Mouse (Mus musculus): ENCODE measurements around the gene Brd3. TPM values are rescaled to one million over a fixed set of nuclear protein-coding genes. Genes with fewer than 3 reads are reported as not detected.

Gene Brd3
- polyA plus RNA-seq, 1 experiment from 2014 or later: 89.1 TPM

DNA sequence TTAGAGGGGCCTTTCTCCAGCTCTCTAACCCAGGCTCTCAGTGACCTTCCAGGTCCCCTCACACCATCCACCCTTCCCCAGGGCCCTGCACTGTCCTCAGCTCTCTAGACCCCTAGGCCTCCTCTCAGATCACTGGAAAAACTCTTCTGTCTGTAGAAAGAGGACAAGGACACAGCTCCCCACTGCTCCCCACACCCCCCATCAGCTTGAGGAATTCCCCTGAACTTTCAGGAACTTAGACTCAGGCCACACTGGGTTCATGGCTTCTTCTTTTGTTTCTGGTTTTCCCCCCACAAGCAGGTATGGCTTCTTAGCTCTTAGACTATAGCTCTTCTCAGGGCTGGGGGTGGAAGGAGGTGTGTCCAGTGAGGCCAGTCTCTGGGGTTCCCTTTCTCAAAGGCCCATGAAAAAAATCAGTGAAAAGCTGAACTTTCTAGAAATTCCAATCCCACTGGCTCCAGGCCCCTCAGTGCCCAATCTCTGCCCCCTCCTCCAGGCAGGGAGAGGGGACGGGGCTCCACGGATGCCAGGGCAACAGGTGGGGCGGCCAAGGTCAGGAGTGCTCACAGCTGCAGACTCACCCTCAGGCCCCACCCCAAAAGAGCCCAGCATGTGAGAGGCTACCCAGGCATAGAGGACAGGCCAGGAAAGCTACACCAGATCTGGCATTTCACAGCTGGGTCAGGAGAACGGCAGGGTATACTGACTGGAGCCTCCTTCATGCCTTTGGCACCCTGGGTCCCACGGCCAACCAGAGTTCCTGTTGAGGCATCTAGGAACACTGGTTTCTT lies 102.2 kb downstream of the Brd3 start:
- peak overlapping the region; percentile 30; the same call in 1 of the 2 replicates for H3K27ac ChIP-seq
- no peak overlapping the region for H3K4me3 ChIP-seq
- H3K4me1 ChIP-seq: peaks cover 40% of the 10 kb centered on the region
- no peaks in the 10 kb centered on the region for H3K36me3 ChIP-seq
- ATAC-seq (ENCODE audit: borderline replicate concordance, extremely low read depth, low FRiP score, low TSS enrichment): no peak
- 52% methylated on average over 5 of the region's 5 CpGs for WGBS
- no peak overlapping the region for H3K4me2 ChIP-seq
- H3K9ac ChIP-seq: no peak overlapping the region
- no peaks in the 10 kb centered on the region for H3K27me3 ChIP-seq
- no peaks in the 10 kb centered on the region for H3K9me3 ChIP-seq

DNA sequence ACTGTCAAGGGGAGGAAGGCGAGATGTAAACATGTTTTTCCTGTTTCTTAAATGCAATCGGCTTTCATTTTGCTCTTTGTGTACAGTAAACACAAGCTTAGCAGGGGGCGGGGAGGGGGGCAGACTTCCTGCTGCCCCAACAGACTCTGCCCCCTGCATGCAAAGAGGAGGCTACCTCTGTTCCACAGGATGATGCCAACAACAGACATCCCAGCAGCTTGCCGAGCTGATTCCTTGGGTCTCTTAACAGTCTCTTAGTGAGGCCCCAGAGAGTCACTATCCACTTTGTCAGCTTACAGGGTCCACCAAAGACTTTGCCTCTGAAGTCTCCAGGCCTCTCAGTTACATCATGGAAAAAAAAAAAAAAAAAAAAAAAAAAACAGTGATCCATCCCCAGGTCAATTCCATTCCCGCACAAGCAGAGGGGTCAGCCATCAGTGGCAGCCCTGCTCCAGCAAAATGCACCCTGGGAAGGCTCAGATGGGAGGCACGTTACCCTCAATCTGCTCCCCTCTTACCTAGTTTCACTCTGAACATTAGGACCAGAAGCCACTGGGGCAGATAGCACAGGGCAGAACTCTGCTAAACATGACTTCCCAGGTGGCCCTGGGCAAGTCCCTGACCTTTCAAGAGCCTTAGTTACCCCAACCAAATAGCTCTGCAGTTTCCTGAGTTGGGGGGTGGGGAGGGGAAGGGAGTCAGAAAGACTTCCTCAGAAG lies 102.9 kb downstream of the Brd3 start:
- Histone ChIP-seq H3K4me2 (no peak overlapping the region), H3K4me3 (no peak overlapping the region), H3K9ac (no peak overlapping the region), H3K27ac (0 out of 2 replicates have a peak overlapping the region, but pooled peaks have one; percentile 30), H3K36me3 (no peaks in the 10 kb centered on the region), H3K4me1 (peaks cover 36% of the 10 kb centered on the region), H3K9me3 (no peaks in the 10 kb centered on the region), H3K27me3 (no peaks in the 10 kb centered on the region)
- WGBS: 36% methylated on average over 6 of the region's 6 CpGs
- no peak for ATAC-seq (ENCODE audit: borderline replicate concordance, extremely low read depth, low FRiP score, low TSS enrichment)

DNA sequence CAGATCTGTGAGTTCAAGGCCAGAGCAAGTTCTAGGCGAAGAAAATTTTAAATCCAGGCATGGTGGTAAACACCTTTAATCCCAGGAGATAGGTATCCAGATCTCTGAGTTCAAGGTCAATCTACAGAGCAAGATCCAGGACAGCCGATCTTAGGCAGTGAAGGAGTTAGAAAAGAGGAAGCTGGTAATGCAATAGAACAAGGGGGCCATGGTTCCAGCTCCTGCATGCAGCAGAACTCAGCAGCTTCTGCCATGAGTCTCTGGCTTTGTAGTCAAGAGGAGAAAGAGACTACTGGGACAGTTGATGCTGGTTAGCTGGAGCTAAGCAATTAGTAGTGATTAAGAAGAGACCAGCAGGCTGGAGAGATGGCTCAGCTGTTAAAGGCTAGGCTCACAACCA lies 105.9 kb downstream of the Brd3 start:
- 79% methylated on average over 2 of the region's 2 CpGs for WGBS
- H3K9me3 ChIP-seq: no peaks in the 10 kb centered on the region

DNA sequence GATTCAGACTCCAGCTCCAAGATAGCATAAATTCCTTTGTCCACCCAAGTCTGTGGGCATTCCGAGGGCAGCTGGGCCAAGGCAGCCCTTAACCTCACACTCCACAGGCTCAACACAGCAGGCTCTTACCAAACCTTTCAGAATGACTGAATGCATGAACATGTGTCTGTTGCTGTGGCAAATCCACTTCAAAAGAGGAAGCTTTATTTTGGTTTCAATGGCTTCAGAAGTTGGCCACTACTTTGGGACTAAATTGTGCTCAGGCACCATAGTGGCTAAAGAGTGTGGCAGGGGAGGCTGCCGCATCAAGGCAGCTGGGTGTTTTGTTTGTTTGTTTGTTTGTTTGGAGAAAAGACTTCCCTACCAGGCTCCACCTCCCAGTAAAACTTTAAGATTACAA lies 107.4 kb downstream of the Brd3 start:
- Histone ChIP-seq H3K9me3 (no peaks in the 10 kb centered on the region), H3K4me3 (no peak overlapping the region), H3K27me3 (no peaks in the 10 kb centered on the region), H3K27ac (no peak overlapping the region), H3K36me3 (no peaks in the 10 kb centered on the region), H3K9ac (no peak overlapping the region), H3K4me2 (no peak overlapping the region), H3K4me1 (peaks cover 20% of the 10 kb centered on the region)
- 98% methylated on average over 2 of the region's 2 CpGs for WGBS
- no peak for ATAC-seq (ENCODE audit: borderline replicate concordance, extremely low read depth, low FRiP score, low TSS enrichment)

More for the DNA sequence above, 105.9 kb downstream of the Brd3 start:
- H3K4me3 ChIP-seq: no peak overlapping the region
- H3K27me3 ChIP-seq: no peaks in the 10 kb centered on the region
- no peak overlapping the region for H3K9ac ChIP-seq
- H3K36me3 ChIP-seq: no peaks in the 10 kb centered on the region
- H3K4me1 ChIP-seq: peaks cover 26% of the 10 kb centered on the region
- H3K4me2 ChIP-seq: no peak overlapping the region
- ATAC-seq (ENCODE audit: borderline replicate concordance, extremely low read depth, low FRiP score, low TSS enrichment): no peak
- H3K27ac ChIP-seq: no peak overlapping the region

DNA sequence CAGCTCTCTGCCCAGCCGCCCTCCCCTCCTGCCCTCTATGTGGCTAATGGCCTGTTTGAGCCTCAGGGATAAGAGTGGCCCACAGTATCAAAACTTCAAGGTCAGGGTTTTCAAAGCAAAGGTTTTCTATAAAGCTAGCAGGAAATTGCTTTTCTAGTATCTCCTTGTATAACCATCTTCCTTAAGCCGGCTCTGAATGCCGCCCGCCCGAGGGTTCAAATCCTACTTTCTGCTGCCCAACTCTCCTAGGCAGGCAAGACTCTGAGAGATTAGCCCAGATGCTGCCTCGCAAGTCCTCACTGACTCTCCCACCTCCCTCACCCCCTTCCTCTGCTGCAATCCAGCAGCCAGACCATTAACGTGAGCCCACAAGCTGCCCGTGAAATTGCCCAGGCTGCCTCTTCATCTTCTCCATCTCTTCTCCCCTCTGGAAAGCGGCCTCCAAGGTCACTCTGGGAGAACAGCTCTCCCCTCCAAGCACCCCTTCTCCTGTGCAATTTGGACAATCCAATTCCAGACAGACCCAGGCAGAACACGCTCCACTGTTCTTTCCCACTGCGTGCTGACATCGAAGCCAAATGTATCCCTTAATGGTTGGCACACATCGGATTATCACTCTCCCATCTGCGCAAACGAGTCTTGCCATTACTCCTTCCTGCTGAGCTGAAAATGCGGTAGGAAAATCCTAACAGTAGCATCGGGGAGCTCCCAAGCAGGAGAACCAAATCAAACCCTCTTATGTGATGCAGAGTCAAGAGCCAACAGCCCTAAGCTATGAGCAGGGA lies 110.6 kb downstream of the Brd3 start:
- Histone ChIP-seq H3K4me3 (no peak overlapping the region), H3K4me1 (peaks cover 14% of the 10 kb centered on the region), H3K36me3 (no peaks in the 10 kb centered on the region), H3K27me3 (no peaks in the 10 kb centered on the region), H3K4me2 (no peak overlapping the region), H3K9me3 (no peaks in the 10 kb centered on the region), H3K9ac (no peak overlapping the region), H3K27ac (no peak overlapping the region)
- WGBS: 64% methylated on average over 17 of the region's 17 CpGs
- no peak for ATAC-seq (ENCODE audit: borderline replicate concordance, extremely low read depth, low FRiP score, low TSS enrichment)

Small RNA genes within 50 kb of the gene (microRNA-seq; reads per million reads assigned to microRNA genes)
- gene Gm24049 (not detected), gene Mir7578 (not detected)

Other genes starting within 250 kb of the Brd3 start
- gene Vav2, start 80.6 kb downstream of the Brd3 start, polyA plus RNA-seq (2015; fragmentation: Nextera tagmentation; extraction: Ambion mirVana): 9.0 and 9.7 TPM in 2 replicates
- gene Brd3os, start 65.3 kb downstream of the Brd3 start, polyA plus RNA-seq (2015; fragmentation: Nextera tagmentation; extraction: Ambion mirVana): 6.2 and 7.1 TPM in 2 replicates
- 60.4 and 61.2 TPM in 2 replicates for gene Wdr5, start 7.5 kb upstream of the Brd3 start, polyA plus RNA-seq (2015; fragmentation: Nextera tagmentation; extraction: Ambion mirVana)
- 12.6 and 13.5 TPM in 2 replicates for gene Rxra, start 168.8 kb upstream of the Brd3 start, polyA plus RNA-seq (2015; fragmentation: Nextera tagmentation; extraction: Ambion mirVana)